Mouse (Mus musculus) spleen, adult 2 months (tissue): ENCODE measurements around the gene Cep350.

Experiments
- CTCF ChIP-seq: fragments of 200-500 bp; IDR thresholded peaks from 2 replicates; pipeline ENCODE4 v1.5.1; 2011; ENCODE audit warnings: mild to moderate bottlenecking, inconsistent platforms; ENCODE audit not compliant: insufficient read depth, insufficient read length, insufficient replicate concordance; ENCODE audit errors: extremely low read depth
- POLR2A ChIP-seq: fragments of 200-500 bp; IDR thresholded peaks from 2 replicates; pipeline ENCODE4 v1.6.1; 2011; ENCODE audit warnings: low read depth, low read length, inconsistent platforms

GRCm38 (mm10) chr1:155826803-155827395 lies 146.2 kb downstream of the Cep350 start:
- no peak for TF ChIP-seq CTCF
- TF ChIP-seq POLR2A = no peak
